Mouse (Mus musculus) midbrain, embryonic 16.5 days (tissue): Measurements from ENCODE around the gene Mxd3. TPM values are rescaled to one million over a fixed set of nuclear protein-coding genes. Genes with fewer than 3 reads are reported as not detected.

Experiments used
- ATAC-seq: fragments of 200-750 bp; cut with Nextera tagmentation; 2 replicates; pipeline ENCODE4 v1.8.0; 2017; ENCODE audit warnings: moderate TSS enrichment
- H3K27ac ChIP-seq: fragments of 300-500 bp; sonication (generic); 2 replicates; pipeline ENCODE4 v1.5.1; 2014; ENCODE audit warnings: mild to moderate bottlenecking, low read length, mixed read lengths
- H3K27me3 ChIP-seq: fragments of 300-500 bp; sonication (generic); 2 replicates; pipeline ENCODE4 v1.6.1; 2014; ENCODE audit warnings: low read depth, low read length, mixed read lengths; ENCODE audit not compliant: control insufficient read depth, insufficient read depth
- H3K36me3 ChIP-seq: fragments of 300-500 bp; sonication (generic); 2 replicates; pipeline ENCODE4 v1.6.1; 2014; ENCODE audit warnings: mild to moderate bottlenecking, low read length, moderate library complexity, mixed read lengths; ENCODE audit not compliant: control insufficient read depth, insufficient read depth
- H3K4me1 ChIP-seq: fragments of 300-500 bp; sonication (generic); 2 replicates; pipeline ENCODE4 v1.6.1; 2014; ENCODE audit warnings: mild to moderate bottlenecking, low read length, mixed read lengths; ENCODE audit not compliant: control insufficient read depth, insufficient read depth
- H3K4me2 ChIP-seq: fragments of 300-500 bp; sonication (generic); 2 replicates; pipeline ENCODE4 v1.6.1; 2014; ENCODE audit warnings: mild to moderate bottlenecking, low read length, mixed read lengths
- H3K4me3 ChIP-seq: fragments of 300-500 bp; sonication (generic); 2 replicates; pipeline ENCODE4 v1.5.1; 2014; ENCODE audit warnings: low read depth, mild to moderate bottlenecking, low read length, moderate library complexity, mixed read lengths
- H3K9ac ChIP-seq: fragments of 300-500 bp; sonication (generic); 2 replicates; pipeline ENCODE4 v1.6.1; 2014; ENCODE audit warnings: low read depth, low read length, mixed read lengths
- H3K9me3 ChIP-seq: fragments of 300-500 bp; sonication (generic); replicated peaks from 2 replicates; pipeline ENCODE4 v1.6.1; 2014; ENCODE audit warnings: mild to moderate bottlenecking, low read length, mixed read lengths; ENCODE audit not compliant: control insufficient read depth, poor library complexity, severe bottlenecking
- WGBS: fragments of 180-500 bp; shearing (Covaris S2); extraction: QIAGEN DNeasy Blood & Tissue Kit; methylation state at CpG from one replicate; pipeline ENCODE4 v1.1.7; 2014; 5-methylcytosine and 5-hydroxymethylcytosine counted together
- polyA plus RNA-seq: library from polyadenylated mRNA; unstranded; fragments of >200 nt; fragmentation: Nextera tagmentation; extraction: Ambion mirVana; gene quantifications from 2 replicates; pipeline ENCODE4 v1.2.1, GENCODE M21; 2015

Mxd3 gene
- polyA plus RNA-seq, 1 experiment from 2014 or later, result 6.9 TPM

DNA sequence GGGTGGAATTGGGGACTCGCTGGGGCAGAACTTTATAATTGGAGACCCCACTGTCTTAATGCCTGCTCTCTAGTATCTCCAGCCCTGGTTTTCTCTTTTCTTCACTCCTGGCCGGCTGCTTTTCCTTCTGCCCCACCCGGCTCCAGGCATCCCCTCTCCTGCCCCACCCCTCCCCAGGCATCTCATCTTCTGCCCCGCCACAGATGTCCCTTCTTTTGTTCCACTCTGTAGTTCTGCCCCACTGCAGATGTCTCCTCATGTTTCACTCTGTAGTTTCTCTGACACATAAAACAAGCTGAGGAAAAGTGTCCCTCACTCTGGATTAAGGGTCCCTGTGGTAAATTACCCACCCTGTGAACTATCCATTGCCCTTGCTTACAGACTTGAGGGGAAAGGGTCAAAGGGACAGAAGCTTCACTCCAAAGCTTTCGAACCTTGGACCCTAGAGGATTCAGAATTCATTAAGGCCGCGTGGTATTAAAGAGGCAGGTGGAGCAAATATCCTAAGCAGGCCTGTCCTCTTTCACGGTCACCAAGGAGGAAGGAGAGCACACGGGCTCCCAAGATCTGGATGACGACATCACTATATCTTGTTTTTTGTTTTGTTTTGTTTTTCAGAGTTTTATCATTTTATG lies 7.8 kb upstream of the Mxd3 start:
- Histone ChIP-seq H3K4me1 (no peaks in the 10 kb centered on the region), H3K27me3 (no peaks in the 10 kb centered on the region), H3K27ac (no peak overlapping the region), H3K9me3 (no peaks in the 10 kb centered on the region), H3K36me3 (no peaks in the 10 kb centered on the region), H3K4me3 (no peak overlapping the region), H3K9ac (no peak overlapping the region), H3K4me2 (no peak overlapping the region)
- 65% methylated on average over 10 of the region's 10 CpGs for WGBS
- no peak for ATAC-seq

DNA sequence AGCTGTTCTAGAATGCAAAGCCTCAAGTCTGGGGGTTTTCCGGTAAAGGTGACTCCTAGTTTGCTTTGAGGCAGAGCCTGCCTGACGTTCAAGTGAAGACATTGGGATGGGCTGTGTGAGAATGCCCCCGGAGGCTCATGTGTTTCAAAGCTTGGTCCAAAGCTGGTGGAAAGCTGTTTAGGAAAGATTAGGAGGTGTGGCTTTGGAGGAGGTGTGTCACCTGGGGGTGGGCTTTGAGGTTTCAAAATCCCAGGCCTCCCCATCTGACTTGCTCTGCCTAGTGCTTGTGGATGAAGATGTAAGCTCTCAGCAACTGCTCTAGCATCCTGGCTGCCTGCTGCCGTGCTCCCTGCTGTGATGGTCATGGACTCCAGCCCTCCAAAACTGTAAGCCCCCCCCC lies 6.1 kb upstream of the Mxd3 start:
- no peaks in the 10 kb centered on the region for H3K36me3 ChIP-seq
- H3K4me1 ChIP-seq, result no peaks in the 10 kb centered on the region
- no peak for ATAC-seq
- H3K4me2 ChIP-seq, result no peak overlapping the region
- 89% methylated on average over 4 of the region's 4 CpGs for WGBS
- no peaks in the 10 kb centered on the region for H3K9me3 ChIP-seq
- no peak overlapping the region for H3K27ac ChIP-seq
- H3K27me3 ChIP-seq, result no peaks in the 10 kb centered on the region
- no peak overlapping the region for H3K4me3 ChIP-seq
- no peak overlapping the region for H3K9ac ChIP-seq

DNA sequence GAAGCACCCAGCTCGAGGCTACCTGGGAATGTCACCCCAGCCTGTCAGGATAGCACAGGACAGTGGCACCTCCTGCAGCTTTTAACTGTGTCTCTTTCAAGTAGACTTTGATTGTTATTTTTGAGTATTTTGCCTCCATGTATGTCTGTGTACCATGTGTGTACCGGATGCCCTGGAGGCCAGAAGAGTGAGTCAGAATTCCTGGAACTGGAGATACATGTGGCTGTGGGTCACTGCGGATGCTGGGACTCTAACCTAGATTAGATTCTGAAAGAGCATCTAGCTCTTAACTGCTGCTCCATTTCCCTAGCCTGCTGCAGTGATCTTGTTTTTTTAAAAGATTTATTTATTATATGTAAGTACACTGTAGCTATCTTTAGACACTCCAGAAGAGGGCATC lies 2.7 kb upstream of the Mxd3 start:
- no peak for ATAC-seq
- Histone ChIP-seq H3K4me2 (no peak overlapping the region), H3K9me3 (no peaks in the 10 kb centered on the region), H3K27ac (no peak overlapping the region), H3K4me1 (peaks cover 10% of the 10 kb centered on the region), H3K36me3 (no peaks in the 10 kb centered on the region), H3K4me3 (no peak overlapping the region), H3K9ac (no peak overlapping the region), H3K27me3 (no peaks in the 10 kb centered on the region)
- WGBS, result 76% methylated on average over 3 of the region's 3 CpGs

DNA sequence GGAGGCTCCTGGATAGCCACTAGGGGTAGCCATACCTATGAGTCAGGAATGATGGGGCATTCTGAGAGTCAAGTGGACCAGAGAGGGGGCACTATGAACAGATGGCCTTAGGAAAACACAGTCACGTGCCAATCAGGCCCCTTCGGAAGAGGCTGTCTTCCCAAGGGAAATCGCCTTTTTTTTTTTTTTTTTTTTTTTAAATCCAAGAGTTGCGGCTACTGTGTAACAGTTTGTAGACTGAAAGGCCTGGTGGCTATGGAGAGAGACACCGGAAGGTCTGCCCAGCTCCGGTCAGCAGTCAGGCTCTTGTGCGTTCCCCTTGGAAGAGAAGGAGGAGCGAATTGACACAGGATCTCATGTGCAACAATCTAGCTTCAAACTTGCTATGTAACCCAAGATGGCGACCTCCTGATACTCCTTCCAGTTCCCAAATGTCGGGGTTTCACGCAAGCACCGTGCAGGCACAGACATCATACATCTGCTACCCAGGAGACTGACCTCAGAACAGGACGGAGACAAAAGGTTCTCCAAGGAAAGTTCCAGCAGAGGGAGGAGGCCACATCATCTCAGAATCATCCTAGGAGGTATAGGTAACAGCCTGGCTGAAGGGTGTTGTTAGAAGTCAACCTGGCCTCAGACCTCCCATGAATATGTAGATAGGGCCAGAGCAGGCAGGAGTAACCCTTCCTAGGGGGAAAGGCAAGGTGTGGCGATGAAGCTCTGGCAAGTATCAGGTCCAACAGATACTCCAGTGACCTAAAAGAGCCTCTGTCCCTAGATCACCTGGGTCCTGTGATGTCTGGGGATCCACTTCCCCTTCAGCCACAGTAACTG lies 1.2 kb upstream of the Mxd3 start:
- H3K9ac ChIP-seq, result peak overlapping the region; percentile 69
- peaks cover 15% of the 10 kb centered on the region for H3K4me1 ChIP-seq
- WGBS, result 51% methylated on average over 14 of the region's 14 CpGs
- no peaks in the 10 kb centered on the region for H3K9me3 ChIP-seq
- ATAC-seq, result no peak
- peak overlapping the region; percentile 96 for H3K4me2 ChIP-seq
- H3K27ac ChIP-seq, result peak overlapping the region; percentile 70
- no peaks in the 10 kb centered on the region for H3K27me3 ChIP-seq
- H3K4me3 ChIP-seq, result peak overlapping the region; percentile 64
- H3K36me3 ChIP-seq, result peaks cover 4% of the 10 kb centered on the region

DNA sequence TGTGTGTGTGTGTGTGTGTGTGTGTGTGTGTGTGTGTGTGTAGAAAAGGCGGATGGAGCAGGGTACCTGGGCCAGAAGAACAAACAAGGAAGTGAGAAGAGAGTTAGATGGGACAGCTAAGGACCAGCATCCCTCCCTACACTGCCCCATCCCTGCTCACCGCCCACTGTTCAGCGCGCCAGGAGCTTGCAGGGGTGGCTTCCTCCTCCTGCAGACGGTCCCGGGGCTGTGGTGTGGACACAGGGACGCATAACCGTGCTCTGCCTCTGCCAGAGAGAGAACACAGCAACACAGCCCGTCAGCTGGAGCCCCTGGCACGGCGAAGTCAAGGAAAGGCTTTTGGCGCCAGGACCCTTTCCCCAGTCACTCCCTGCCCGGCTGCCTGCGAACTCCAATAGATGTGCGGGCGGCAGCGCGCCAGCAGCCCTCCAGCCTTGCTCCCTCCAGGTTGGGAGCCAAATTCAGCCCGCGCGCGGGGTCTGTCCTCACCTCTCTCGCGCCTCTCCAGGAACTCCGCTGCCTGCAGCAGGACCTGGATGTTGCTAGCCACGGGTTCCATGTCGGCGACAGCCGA lies 427 bp downstream of the Mxd3 start:
- ATAC-seq, result peak; percentile 15
- no peaks in the 10 kb centered on the region for H3K9me3 ChIP-seq
- 2% methylated on average over 26 of the region's 29 CpGs for WGBS
- peak overlapping the region; percentile 96 for H3K4me2 ChIP-seq
- peaks cover 15% of the 10 kb centered on the region for H3K4me1 ChIP-seq
- H3K27ac ChIP-seq, result peak overlapping the region; percentile 70
- peak overlapping the region; percentile 69 for H3K9ac ChIP-seq
- H3K4me3 ChIP-seq, result peak overlapping the region; percentile 64
- H3K36me3 ChIP-seq, result peaks cover 12% of the 10 kb centered on the region
- no peaks in the 10 kb centered on the region for H3K27me3 ChIP-seq

DNA sequence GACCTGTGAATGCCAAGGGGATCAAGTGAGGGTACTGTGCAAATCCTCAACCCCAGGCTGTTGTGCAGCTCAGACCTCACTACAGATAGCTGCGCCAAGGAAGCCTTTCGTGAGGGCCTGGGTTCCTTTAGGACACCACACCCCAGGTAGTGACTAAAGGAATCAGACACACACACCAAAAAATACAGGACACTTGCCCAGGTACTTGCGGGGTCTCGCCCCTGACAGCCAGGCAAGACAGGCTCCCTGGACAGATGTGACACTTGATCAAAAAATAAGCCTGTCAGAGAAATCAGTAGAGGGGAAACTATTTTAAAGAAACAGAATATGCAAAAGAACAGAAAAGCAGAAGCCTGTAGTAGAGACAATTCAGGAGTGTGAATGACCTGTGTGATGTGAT lies 982 bp downstream of the Mxd3 start:
- H3K9ac ChIP-seq, result peak overlapping the region; percentile 69; the same call in 1 of the 2 replicates
- peaks cover 19% of the 10 kb centered on the region for H3K4me1 ChIP-seq
- H3K27me3 ChIP-seq, result no peaks in the 10 kb centered on the region
- H3K36me3 ChIP-seq, result peaks cover 12% of the 10 kb centered on the region
- H3K27ac ChIP-seq, result no peak overlapping the region
- no peaks in the 10 kb centered on the region for H3K9me3 ChIP-seq
- no peak for ATAC-seq
- WGBS, result 77% methylated on average over 4 of the region's 4 CpGs
- H3K4me3 ChIP-seq, result peak overlapping the region; percentile 64
- peak overlapping the region; percentile 96 for H3K4me2 ChIP-seq

DNA sequence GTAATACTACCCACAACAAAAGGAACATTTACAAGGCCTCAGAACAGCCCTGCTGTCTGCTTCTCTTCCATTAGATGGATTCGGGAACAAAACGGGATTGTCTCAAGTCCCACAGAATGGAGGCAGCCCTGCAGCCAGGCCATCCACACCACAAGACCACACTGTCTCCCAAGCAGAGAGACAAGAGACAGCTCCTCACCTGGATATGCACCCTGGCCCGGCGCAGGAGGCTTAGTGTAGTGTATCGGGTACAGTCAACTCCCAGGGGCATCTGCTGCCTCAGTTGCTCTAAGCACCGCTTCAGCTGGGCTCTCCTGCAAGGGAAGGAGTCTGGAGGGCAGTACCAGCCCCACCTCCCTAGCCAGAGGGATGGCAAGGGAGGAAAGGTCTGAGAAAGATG lies 1.5 kb downstream of the Mxd3 start:
- H3K4me3 ChIP-seq, result peak overlapping the region; percentile 12; the same call in 1 of the 2 replicates
- peaks cover 24% of the 10 kb centered on the region for H3K4me1 ChIP-seq
- H3K4me2 ChIP-seq, result peak overlapping the region; percentile 96; the same call in 1 of the 2 replicates
- ATAC-seq, result no peak
- H3K27ac ChIP-seq, result no peak overlapping the region
- H3K36me3 ChIP-seq, result peaks cover 12% of the 10 kb centered on the region
- no peaks in the 10 kb centered on the region for H3K27me3 ChIP-seq
- 87% methylated on average over 6 of the region's 6 CpGs for WGBS
- no peaks in the 10 kb centered on the region for H3K9me3 ChIP-seq
- H3K9ac ChIP-seq, result no peak overlapping the region

DNA sequence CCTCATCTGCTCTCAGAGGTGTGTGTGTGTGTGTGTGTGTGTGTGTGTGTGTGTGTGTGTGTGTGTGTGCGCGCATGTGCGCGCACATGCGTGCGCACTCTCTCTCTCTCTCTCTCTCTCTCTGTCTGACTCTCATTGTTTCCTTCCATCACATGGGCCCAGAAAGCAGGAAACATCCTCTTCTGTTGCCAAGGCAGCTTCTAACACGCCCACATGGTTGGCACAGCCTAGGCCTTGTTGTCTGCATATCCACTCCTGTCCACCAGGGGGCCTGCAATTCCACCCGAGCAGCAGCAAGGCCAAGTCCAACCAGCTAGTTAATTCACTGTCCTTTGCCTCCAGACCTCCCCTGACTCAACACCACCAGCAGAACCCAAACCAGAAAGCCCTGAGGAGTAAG lies 2.0 kb downstream of the Mxd3 start:
- Histone ChIP-seq H3K4me2 (peak overlapping the region; percentile 9; the same call in 1 of the 2 replicates), H3K36me3 (peaks cover 12% of the 10 kb centered on the region), H3K4me1 (peaks cover 29% of the 10 kb centered on the region), H3K9ac (no peak overlapping the region), H3K27me3 (no peaks in the 10 kb centered on the region), H3K9me3 (no peaks in the 10 kb centered on the region), H3K27ac (peak overlapping the region; percentile 65; the same call in 1 of the 2 replicates), H3K4me3 (no peak overlapping the region)
- peak; percentile 36 for ATAC-seq
- 30% methylated on average over 4 of the region's 8 CpGs for WGBS

DNA sequence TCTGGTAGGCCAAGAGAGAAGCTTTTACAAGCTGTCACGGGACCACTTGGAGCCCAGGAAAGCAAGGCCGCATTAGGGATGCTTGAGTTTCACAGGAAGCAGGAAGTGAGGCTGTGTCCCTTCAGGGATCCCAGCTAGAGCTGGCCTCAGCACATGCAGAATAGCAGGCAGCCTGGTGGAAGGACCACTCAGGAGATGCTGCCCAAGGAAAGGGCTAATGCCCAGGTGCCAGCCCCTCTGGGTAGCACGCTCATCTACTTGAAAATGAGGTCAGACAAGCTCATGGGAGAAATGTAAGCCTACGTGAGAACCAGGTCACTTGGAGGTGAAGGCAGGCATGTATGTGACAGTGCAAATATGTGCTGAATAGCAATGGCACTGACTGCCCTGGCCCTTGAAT lies 2.5 kb downstream of the Mxd3 start:
- peak overlapping the region; percentile 39; the same call in 1 of the 2 replicates for H3K9ac ChIP-seq
- H3K27me3 ChIP-seq, result no peaks in the 10 kb centered on the region
- H3K36me3 ChIP-seq, result peaks cover 12% of the 10 kb centered on the region
- 64% methylated on average over 4 of the region's 4 CpGs for WGBS
- no peak overlapping the region for H3K4me3 ChIP-seq
- H3K4me2 ChIP-seq, result peak overlapping the region; percentile 9; the same call in 1 of the 2 replicates
- ATAC-seq, result no peak
- no peaks in the 10 kb centered on the region for H3K9me3 ChIP-seq
- H3K27ac ChIP-seq, result peak overlapping the region; percentile 65
- peaks cover 31% of the 10 kb centered on the region for H3K4me1 ChIP-seq
